Mouse (Mus musculus): ENCODE results near the gene Trabd2b. TPM values are rescaled to one million over a fixed set of nuclear protein-coding genes. Genes with fewer than 3 reads are reported as not detected.

Gene Trabd2b
- total and polyA plus RNA-seq, 3 experiments: not detected

- Histone ChIP-seq H3K27me3 (ENCODE audit: control insufficient read depth in 1 of 2, insufficient read depth in 2 of 2, low read length in 2 of 2) (no peaks in the 10 kb centered on the region), H3K4me1 (ENCODE audit: control insufficient read depth in 1 of 2, insufficient read depth in 2 of 2, low read length in 2 of 2) (no peaks in the 10 kb centered on the region), H3K4me3 (ENCODE audit: control insufficient read depth in 1 of 2, insufficient read depth in 1 of 2, low read depth in 2 of 2, low read length in 2 of 2) (no peak overlapping the region), H3K79me2 (ENCODE audit: control insufficient read depth, insufficient read depth, low read length, poor library complexity) (no peaks in the 10 kb centered on the region), H3K27ac (ENCODE audit: control insufficient read depth, low read depth, low read length) (no peak overlapping the region), H3K9ac (ENCODE audit: control insufficient read depth, low read depth, low read length, poor library complexity, severe bottlenecking) (no peak overlapping the region), H3K36me3 (ENCODE audit: control insufficient read depth in 1 of 2, insufficient read depth in 2 of 2, low read length in 2 of 2) (no peaks in the 10 kb centered on the region), H3K9me3 (replicated peaks; ENCODE audit: insufficient read depth, low read length) (no peaks in the 10 kb centered on the region)
- no peak for TF ChIP-seq MAX (IDR thresholded peaks at IDR 0.05; ENCODE audit: low read length)
- no peak for TF ChIP-seq POLR2AphosphoS5 (IDR thresholded peaks at IDR 0.05; ENCODE audit: borderline replicate concordance, low read depth, low read length)
- TF ChIP-seq KAT2A (conservative IDR thresholded peaks at IDR 0.05; ENCODE audit: low read depth, low read length): no peak
- TF ChIP-seq POLR2A (IDR thresholded peaks at IDR 0.05; ENCODE audit: control insufficient read depth in 1 of 2, insufficient read depth in 1 of 2, low read depth in 1 of 2, low read length in 2 of 2, poor library complexity in 1 of 2): no peak
- no peak for TF ChIP-seq NELFE (IDR thresholded peaks at IDR 0.05; ENCODE audit: low read depth, low read length)
- TF ChIP-seq GATA1 (IDR thresholded peaks at IDR 0.05; ENCODE audit: low read depth, low read length): no peak
- TF ChIP-seq ZNF384 (IDR thresholded peaks at IDR 0.05; ENCODE audit: low read depth, low read length): no peak
- TF ChIP-seq TAL1 (IDR thresholded peaks at IDR 0.05; ENCODE audit: low read length): no peak
- no peak for TF ChIP-seq RCOR1 (IDR thresholded peaks at IDR 0.05; ENCODE audit: low read depth, low read length)
- TF ChIP-seq CHD1 (IDR thresholded peaks at IDR 0.05; ENCODE audit: low read depth, low read length): no peak
- no peak for TF ChIP-seq NRF1 (IDR thresholded peaks at IDR 0.05; ENCODE audit: insufficient read depth, low read depth, low read length, poor library complexity, severe bottlenecking)
- TF ChIP-seq CTCF (IDR thresholded peaks at IDR 0.05 in 2 of 3, conservative IDR thresholded peaks at IDR 0.05 in 1 of 3; ENCODE audit: control insufficient read depth in 1 of 3, insufficient read depth in 1 of 3, low read depth in 2 of 3, low read length in 3 of 3, poor library complexity in 1 of 3, severe bottlenecking in 1 of 3): no peak
- TF ChIP-seq ZC3H11A (IDR thresholded peaks at IDR 0.05; ENCODE audit: low read depth, low read length): no peak
- TF ChIP-seq USF1 (IDR thresholded peaks at IDR 0.05; ENCODE audit: low read depth, low read length): no peak
- no peak for TF ChIP-seq USF2 (IDR thresholded peaks at IDR 0.05; ENCODE audit: borderline replicate concordance in 1 of 2, insufficient read depth in 1 of 2, low read depth in 1 of 2, low read length in 2 of 2)
- no peak for TF ChIP-seq MAZ (IDR thresholded peaks at IDR 0.05; ENCODE audit: low read depth, low read length)
- DNase-seq (ENCODE audit: low read depth, low spot score): no peak
These were observed 134.7 kb downstream of the Trabd2b start for GRCm38 (mm10) chr4:114541221-114541620.

- DNase-seq (ENCODE audit: low read depth, low spot score): no peak
- H3K9ac ChIP-seq (ENCODE audit: control insufficient read depth, low read depth, low read length, poor library complexity, severe bottlenecking): no peak overlapping the region
- H3K4me3 ChIP-seq (ENCODE audit: control insufficient read depth in 1 of 2, insufficient read depth in 1 of 2, low read depth in 2 of 2, low read length in 2 of 2): no peak overlapping the region
- no peaks in the 10 kb centered on the region for H3K27me3 ChIP-seq (ENCODE audit: control insufficient read depth in 1 of 2, insufficient read depth in 2 of 2, low read length in 2 of 2)
- no peaks in the 10 kb centered on the region for H3K79me2 ChIP-seq (ENCODE audit: control insufficient read depth, insufficient read depth, low read length, poor library complexity)
- H3K4me1 ChIP-seq (ENCODE audit: control insufficient read depth in 1 of 2, insufficient read depth in 2 of 2, low read length in 2 of 2): no peaks in the 10 kb centered on the region
- H3K27ac ChIP-seq (ENCODE audit: control insufficient read depth, low read depth, low read length): no peak overlapping the region
- H3K9me3 ChIP-seq (replicated peaks; ENCODE audit: insufficient read depth, low read length): no peaks in the 10 kb centered on the region
- TF ChIP-seq MAZ (IDR thresholded peaks at IDR 0.05; ENCODE audit: low read depth, low read length) (no peak), NELFE (IDR thresholded peaks at IDR 0.05; ENCODE audit: low read depth, low read length) (no peak), HCFC1 (IDR thresholded peaks at IDR 0.05; ENCODE audit: low read depth, low read length) (no peak), USF2 (IDR thresholded peaks at IDR 0.05; ENCODE audit: borderline replicate concordance in 1 of 2, insufficient read depth in 1 of 2, low read depth in 1 of 2, low read length in 2 of 2) (no peak), POLR2AphosphoS5 (IDR thresholded peaks at IDR 0.05; ENCODE audit: borderline replicate concordance, low read depth, low read length) (no peak), CHD1 (IDR thresholded peaks at IDR 0.05; ENCODE audit: low read depth, low read length) (no peak)
- no peaks in the 10 kb centered on the region for H3K36me3 ChIP-seq (ENCODE audit: control insufficient read depth in 1 of 2, insufficient read depth in 2 of 2, low read length in 2 of 2)
These were observed 135.6 kb downstream of the Trabd2b start for GRCm38 (mm10) chr4:114542136-114542535.
